Mouse (Mus musculus) G1E (cell line): ENCODE data around the gene Clcf1. TPM values are rescaled to one million over a fixed set of nuclear protein-coding genes. Genes with fewer than 3 reads are reported as not detected.

Experiments used
- ATAC-seq: 2 replicates; pipeline ENCODE4 v1.8.0; 2016; ENCODE audit warnings: mild to moderate bottlenecking; ENCODE audit not compliant: insufficient number of reproducible peaks, poor library complexity, low FRiP score, severe bottlenecking; ENCODE audit errors: extremely low read depth
- DNase-seq: peaks from one replicate; pipeline ENCODE4 v3.0.0; 2012; ENCODE audit warnings: low spot score
- H3K27me3 ChIP-seq: 2 replicates; pipeline ENCODE4 v1.6.1; 2012; ENCODE audit warnings: mild to moderate bottlenecking, low read length, inconsistent platforms; ENCODE audit not compliant: insufficient read depth
- H3K36me3 ChIP-seq: replicated peaks from 2 replicates; pipeline ENCODE3; 2012; ENCODE audit warnings: mild to moderate bottlenecking, inconsistent platforms
- H3K4me1 ChIP-seq: 2 replicates; pipeline ENCODE4 v1.6.1; 2012; ENCODE audit warnings: low read depth, low read length, inconsistent platforms, mixed read lengths; ENCODE audit not compliant: insufficient read depth
- H3K4me3 ChIP-seq: 2 replicates; pipeline ENCODE4 v1.5.1; 2012; ENCODE audit warnings: low read depth, mild to moderate bottlenecking, inconsistent platforms, low read length, moderate library complexity, mixed read lengths
- H3K9me3 ChIP-seq: replicated peaks from 2 replicates; pipeline ENCODE4 v1.6.1; 2012; ENCODE audit warnings: inconsistent platforms
- CTCF ChIP-seq: IDR thresholded peaks from 2 replicates; pipeline ENCODE4 v1.5.1; 2012; ENCODE audit warnings: low read depth, low read length, inconsistent platforms, mixed read lengths
- GATA1 ChIP-seq: IDR thresholded peaks from 2 replicates; pipeline ENCODE4 v1.6.1; 2012; ENCODE audit warnings: borderline replicate concordance, low read length, inconsistent platforms, mixed read lengths
- GATA2 ChIP-seq: IDR thresholded peaks from 2 replicates; pipeline ENCODE4 v1.6.1; 2012; ENCODE audit warnings: low read depth, low read length, inconsistent platforms, borderline replicate concordance
- POLR2AphosphoS5 ChIP-seq: IDR thresholded peaks from 2 replicates; pipeline ENCODE4 v1.6.1; 2012; ENCODE audit warnings: low read depth, low read length, inconsistent platforms; ENCODE audit not compliant: insufficient replicate concordance
- TAL1 ChIP-seq: conservative IDR thresholded peaks from 2 replicates; pipeline ENCODE4 v1.6.1; 2012; ENCODE audit warnings: low read depth, low read length, inconsistent platforms, mixed read lengths
- polyA plus RNA-seq: library from polyadenylated mRNA; stranded (reverse); fragments of >175 nt; gene quantifications from 2 replicates; pipeline ENCODE4 v1.2.3, GENCODE M21; 2012
- total RNA-seq, 2 experiments: library from RNA; stranded (forward) in 1 of 2; stranded (reverse) in 1 of 2; fragments of 200-1000 nt in 1 of 2; fragments of >200 nt in 1 of 2; fragmentation: Nextera tagmentation in 1 of 2; gene quantifications; 2 replicates each; pipeline ENCODE4 v1.2.3; 2014 to 2017

Clcf1 gene
- total and polyA plus RNA-seq, 3 experiments: 0.27 TPM; not detected in 2

- H3K36me3 ChIP-seq: peaks cover 81% of the 10 kb centered on the region
- H3K4me1 ChIP-seq: peaks cover 88% of the 10 kb centered on the region
- no peak overlapping the region; the same call in 1 of the 2 replicates for H3K4me3 ChIP-seq
- TF ChIP-seq CTCF (no peak), GATA1 (no peak), POLR2AphosphoS5 (no peak; the same call in 1 of the 2 replicates), GATA2 (no peak), TAL1 (no peak)
- no peaks in the 10 kb centered on the region for H3K27me3 ChIP-seq
- H3K9me3 ChIP-seq: no peaks in the 10 kb centered on the region
- ATAC-seq (no peak), DNase-seq (no peak)
These were observed 16.9 kb upstream of the Clcf1 start for GRCm38 (mm10) chr19:4197180-4197579.

DNA sequence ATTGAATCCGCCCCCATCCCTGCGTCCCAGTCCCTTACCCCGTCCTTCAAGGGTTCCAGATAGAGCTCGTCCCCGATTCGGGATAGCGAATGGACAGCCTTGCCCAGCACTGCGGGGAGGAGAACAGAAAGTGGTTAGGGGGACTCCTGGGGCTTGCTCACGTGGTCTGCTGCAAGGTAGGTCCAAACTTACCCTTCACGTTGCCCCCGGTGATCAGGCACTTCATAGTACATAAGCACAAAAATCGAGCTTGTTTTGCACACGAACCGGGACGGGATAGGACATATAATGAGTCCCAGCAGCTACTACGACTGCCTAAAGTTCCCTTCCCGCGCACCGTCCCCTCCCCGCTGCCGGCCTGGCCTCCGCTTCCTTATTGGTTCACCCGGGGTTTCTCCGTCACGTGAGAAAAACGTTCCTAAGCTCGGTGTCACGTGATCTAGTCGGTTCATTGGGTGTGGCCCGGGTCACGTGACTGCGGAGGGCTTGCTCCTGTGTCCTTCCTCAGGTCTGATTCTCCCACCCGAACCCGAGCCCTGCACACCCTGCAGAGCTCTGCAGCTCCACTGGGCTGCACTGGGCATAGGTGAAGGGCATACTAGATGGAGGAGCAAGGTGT, 12.6 kb upstream of the Clcf1 start, which contains the start of gene Rad9a:
Rad9a (minus strand) TSS at position 372 of the 619 bp plus-strand sequence.
- peak; percentile 77 for ATAC-seq
- peak; percentile 99 for DNase-seq
- TF ChIP-seq TAL1: no peak
- TF ChIP-seq GATA1: no peak
- TF ChIP-seq CTCF: no peak
- TF ChIP-seq GATA2: no peak
- TF ChIP-seq POLR2AphosphoS5: no peak
- H3K36me3 ChIP-seq: peaks cover 44% of the 10 kb centered on the region
- peaks cover 61% of the 10 kb centered on the region for H3K4me1 ChIP-seq
- peaks cover 32% of the 10 kb centered on the region for H3K27me3 ChIP-seq
- no peaks in the 10 kb centered on the region for H3K9me3 ChIP-seq
- H3K4me3 ChIP-seq: peak within 1 kb of the TSS; percentile 80

- Histone ChIP-seq H3K36me3 (peaks cover 37% of the 10 kb centered on the region), H3K4me1 (peaks cover 54% of the 10 kb centered on the region), H3K4me3 (peak overlapping the region; percentile 80; the same call in 1 of the 2 replicates), H3K9me3 (no peaks in the 10 kb centered on the region), H3K27me3 (peaks cover 38% of the 10 kb centered on the region)
- DNase-seq (no peak), ATAC-seq (no peak)
- no peak for TF ChIP-seq POLR2AphosphoS5
- TF ChIP-seq TAL1: no peak
- TF ChIP-seq CTCF: no peak
- TF ChIP-seq GATA1: no peak
- no peak for TF ChIP-seq GATA2
These were observed 11.9 kb upstream of the Clcf1 start for GRCm38 (mm10) chr19:4202149-4202548.

DNA sequence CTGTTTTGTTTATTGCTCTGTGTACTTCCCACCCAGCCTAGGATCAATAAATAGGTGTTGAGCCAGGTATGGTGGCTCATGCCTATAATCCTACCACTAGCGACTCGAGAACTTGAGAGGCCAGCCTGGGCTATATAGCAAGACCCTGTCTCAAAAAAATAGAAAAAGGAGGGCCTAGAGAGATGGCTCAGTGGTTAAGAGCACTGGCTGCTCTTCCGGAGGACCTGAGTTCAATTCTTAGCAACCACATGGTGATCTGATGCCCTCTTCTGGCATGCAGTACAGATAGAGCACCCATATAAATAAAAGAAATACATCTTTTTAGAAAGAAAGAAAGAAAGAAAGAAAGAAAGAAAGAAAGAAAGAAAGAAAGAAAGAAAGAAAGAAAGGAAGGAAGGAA, 10.9 kb upstream of the Clcf1 start:
- Histone ChIP-seq H3K4me1 (peaks cover 48% of the 10 kb centered on the region), H3K4me3 (no peak overlapping the region), H3K36me3 (peaks cover 27% of the 10 kb centered on the region), H3K27me3 (peaks cover 45% of the 10 kb centered on the region), H3K9me3 (no peaks in the 10 kb centered on the region)
- ATAC-seq: no peak
- no peak for DNase-seq
- TF ChIP-seq GATA2: no peak
- no peak for TF ChIP-seq GATA1
- no peak for TF ChIP-seq POLR2AphosphoS5
- TF ChIP-seq TAL1: no peak
- no peak for TF ChIP-seq CTCF

- ATAC-seq (no peak), DNase-seq (no peak)
- TF ChIP-seq TAL1: no peak
- peaks cover 50% of the 10 kb centered on the region for H3K27me3 ChIP-seq
- no peak overlapping the region for H3K4me3 ChIP-seq
- no peaks in the 10 kb centered on the region for H3K9me3 ChIP-seq
- peaks cover 21% of the 10 kb centered on the region for H3K36me3 ChIP-seq
- peaks cover 47% of the 10 kb centered on the region for H3K4me1 ChIP-seq
These were observed 10.3 kb upstream of the Clcf1 start for GRCm38 (mm10) chr19:4203604-4204326.

GRCm38 (mm10) chr19:4204889-4205288, 9.1 kb upstream of the Clcf1 start:
- ATAC-seq: no peak
- TF ChIP-seq GATA1 (no peak), GATA2 (no peak), CTCF (no peak), POLR2AphosphoS5 (no peak), TAL1 (no peak)
- no peak for DNase-seq
- no peaks in the 10 kb centered on the region for H3K9me3 ChIP-seq
- peaks cover 58% of the 10 kb centered on the region for H3K27me3 ChIP-seq
- no peak overlapping the region for H3K4me3 ChIP-seq
- peaks cover 42% of the 10 kb centered on the region for H3K4me1 ChIP-seq
- peaks cover 9% of the 10 kb centered on the region for H3K36me3 ChIP-seq
